Mouse (Mus musculus) stomach, embryonic 15.5 days (tissue): Measurements from ENCODE around the gene Rfng. TPM values are rescaled to one million over a fixed set of nuclear protein-coding genes. Genes with fewer than 3 reads are reported as not detected.

Source experiments
- ATAC-seq: fragments of 200-750 bp; cut with Nextera tagmentation; 2 replicates; pipeline ENCODE4 v1.8.0; 2017; ENCODE audit warnings: low read depth, moderate number of reproducible peaks, moderate TSS enrichment; ENCODE audit not compliant: insufficient read depth, low FRiP score
- H3K27ac ChIP-seq: fragments of 300-500 bp; sonication (generic); 2 replicates; pipeline ENCODE4 v1.5.1; 2015; ENCODE audit warnings: mild to moderate bottlenecking, inconsistent platforms
- H3K27me3 ChIP-seq: fragments of 300-500 bp; sonication (generic); replicated peaks from 2 replicates; pipeline ENCODE4 v1.6.1; 2015; ENCODE audit warnings: inconsistent platforms
- H3K36me3 ChIP-seq: fragments of 300-500 bp; sonication (generic); 2 replicates; pipeline ENCODE4 v1.6.1; 2015; ENCODE audit warnings: inconsistent platforms
- H3K4me1 ChIP-seq: fragments of 300-500 bp; sonication (generic); 2 replicates; pipeline ENCODE4 v1.6.1; 2015; ENCODE audit warnings: inconsistent platforms
- H3K4me2 ChIP-seq: fragments of 300-500 bp; sonication (generic); 2 replicates; pipeline ENCODE4 v1.6.1; 2015; ENCODE audit warnings: mild to moderate bottlenecking, inconsistent platforms
- H3K4me3 ChIP-seq: fragments of 300-500 bp; sonication (generic); replicated peaks from 2 replicates; pipeline ENCODE4 v1.5.1; 2015; ENCODE audit warnings: inconsistent platforms
- H3K9ac ChIP-seq: fragments of 300-500 bp; sonication (generic); 2 replicates; pipeline ENCODE4 v1.6.1; 2015; ENCODE audit warnings: inconsistent platforms
- H3K9me3 ChIP-seq: fragments of 300-500 bp; sonication (generic); 2 replicates; pipeline ENCODE4 v1.6.1; 2016; ENCODE audit warnings: inconsistent platforms
- WGBS: fragments of 180-500 bp; shearing (Covaris S2); methylation state at CpG from one replicate; pipeline ENCODE4 v1.1.7; 2015; 5-methylcytosine and 5-hydroxymethylcytosine counted together
- polyA plus RNA-seq: library from polyadenylated mRNA; unstranded; fragments of >200 nt; fragmentation: Nextera tagmentation; extraction: Ambion mirVana; gene quantifications from 2 replicates; pipeline ENCODE4 v1.2.1, GENCODE M21; 2015

Gene Rfng
- polyA plus RNA-seq, 1 experiment from 2014 or later, result 35.8 TPM

DNA sequence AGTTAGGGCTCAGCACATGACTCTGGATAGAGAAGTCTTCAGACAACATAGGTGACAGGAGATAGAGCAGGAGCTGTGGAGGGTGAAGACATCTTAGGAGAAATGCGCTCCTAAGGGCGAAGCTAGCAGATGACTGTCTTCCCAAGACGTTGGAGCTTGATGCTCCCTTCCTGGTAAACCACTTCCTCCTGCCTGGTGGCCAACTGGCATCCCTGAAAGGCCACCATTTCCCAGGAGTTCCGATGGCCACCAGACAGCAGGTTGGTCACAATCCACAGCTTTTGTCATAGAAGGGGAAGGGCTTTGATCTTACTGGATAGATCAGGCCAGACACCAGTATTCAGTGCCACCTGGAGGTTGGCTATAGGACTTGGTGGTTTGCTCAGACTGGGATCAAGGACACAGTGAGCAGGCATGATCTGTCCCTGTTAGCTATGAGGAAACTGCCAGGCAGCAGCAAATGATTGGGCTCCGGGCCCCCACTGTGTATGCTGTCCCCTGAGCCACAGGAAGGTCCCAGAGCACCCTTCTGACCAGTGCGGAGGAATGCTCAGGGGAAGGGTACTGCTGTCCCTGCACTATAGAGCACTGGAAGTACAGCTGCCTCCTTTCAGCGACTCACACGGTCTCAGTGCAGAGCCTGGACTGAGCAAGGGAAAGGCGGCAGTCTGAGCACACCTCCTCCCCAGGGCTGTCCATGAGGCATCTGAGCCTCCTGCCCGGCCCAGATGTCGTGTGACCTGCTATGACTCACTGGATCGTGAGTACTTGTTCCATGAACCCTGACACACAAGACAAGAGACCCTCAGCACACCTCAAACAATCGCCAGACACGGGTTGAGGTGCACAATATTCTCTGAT, 22.0 kb downstream of the Rfng start:
- H3K9ac ChIP-seq, result no peak overlapping the region
- peak; percentile 33; the same call in 1 of the 2 replicates for ATAC-seq

DNA sequence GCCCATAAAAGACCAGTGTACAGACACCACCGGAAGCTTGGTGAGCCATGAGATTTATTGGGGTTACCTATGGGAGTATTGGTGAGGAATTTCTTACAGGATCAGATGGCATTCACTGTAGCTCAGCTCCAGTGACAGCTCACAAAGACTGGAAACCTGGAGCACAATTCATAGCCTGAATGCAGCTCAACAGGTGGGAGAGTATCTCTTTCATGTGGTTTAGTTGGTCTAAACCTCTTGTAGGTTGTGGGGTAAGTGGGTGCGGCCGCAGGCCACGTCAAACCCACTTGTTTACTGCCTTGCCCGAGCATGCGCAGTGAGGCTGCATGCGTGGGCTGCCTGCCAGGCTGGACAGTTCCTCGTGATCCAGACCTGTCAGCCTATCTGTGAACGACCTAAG, 23.8 kb downstream of the Rfng start:
- Histone ChIP-seq H3K4me2 (no peak overlapping the region), H3K36me3 (no peaks in the 10 kb centered on the region), H3K9me3 (no peaks in the 10 kb centered on the region), H3K27me3 (no peaks in the 10 kb centered on the region), H3K9ac (no peak overlapping the region), H3K27ac (no peak overlapping the region), H3K4me3 (no peak overlapping the region), H3K4me1 (no peaks in the 10 kb centered on the region)
- no peak for ATAC-seq
- WGBS, result 86% methylated on average over 9 of the region's 9 CpGs

More for the DNA sequence above, 22.0 kb downstream of the Rfng start:
- Histone ChIP-seq H3K9me3 (no peaks in the 10 kb centered on the region), H3K4me2 (no peak overlapping the region), H3K27ac (peak overlapping the region; percentile 41), H3K4me3 (no peak overlapping the region), H3K36me3 (no peaks in the 10 kb centered on the region), H3K4me1 (no peaks in the 10 kb centered on the region), H3K27me3 (no peaks in the 10 kb centered on the region)
- 60% methylated on average over 14 of the region's 14 CpGs for WGBS

DNA sequence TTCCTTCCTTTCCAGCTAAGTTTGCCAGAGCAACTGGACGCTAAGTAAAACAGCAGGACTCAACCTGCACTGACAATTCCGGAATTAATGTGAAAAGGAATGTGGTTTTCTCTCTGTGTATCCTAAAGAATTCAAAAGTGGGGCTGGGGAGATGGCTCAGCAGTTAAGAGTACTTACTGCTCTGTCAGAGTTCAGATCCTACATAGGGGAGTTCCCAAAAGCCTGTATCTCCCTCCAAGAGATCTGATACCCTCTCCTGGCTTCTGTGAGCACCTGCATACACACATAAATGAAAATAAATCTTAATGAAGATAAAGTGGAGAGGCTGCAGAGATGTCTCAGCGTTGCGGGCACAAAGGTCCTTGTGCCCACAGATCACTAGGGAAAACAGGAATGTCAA, 32.4 kb downstream of the Rfng start:
- Histone ChIP-seq H3K4me2 (no peak overlapping the region), H3K27ac (no peak overlapping the region), H3K4me1 (no peaks in the 10 kb centered on the region), H3K4me3 (no peak overlapping the region), H3K36me3 (no peaks in the 10 kb centered on the region), H3K27me3 (no peaks in the 10 kb centered on the region), H3K9ac (no peak overlapping the region), H3K9me3 (no peaks in the 10 kb centered on the region)
- WGBS, result 60% methylated on average over 4 of the region's 4 CpGs
- no peak for ATAC-seq

DNA sequence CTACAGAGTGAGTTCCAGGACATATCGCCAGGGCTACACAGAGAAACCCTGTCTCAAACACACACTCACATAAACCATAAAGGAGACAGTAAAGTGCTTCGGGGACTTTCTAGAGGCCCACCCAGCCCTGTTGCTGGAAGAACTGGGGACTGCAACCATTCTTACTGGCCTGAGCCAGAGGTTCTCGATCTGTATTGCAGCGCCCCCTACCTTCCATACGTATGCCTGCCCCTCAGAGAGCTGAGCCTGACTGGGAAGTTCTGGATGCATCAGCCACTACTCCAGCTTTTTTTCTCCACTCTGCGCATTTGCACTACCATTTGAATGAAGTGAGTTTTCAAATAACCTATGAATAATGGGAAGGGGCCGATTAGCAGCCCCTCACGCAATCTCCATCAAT, 34.6 kb downstream of the Rfng start:
- Histone ChIP-seq H3K36me3 (no peaks in the 10 kb centered on the region), H3K4me1 (no peaks in the 10 kb centered on the region), H3K27me3 (no peaks in the 10 kb centered on the region), H3K4me3 (no peak overlapping the region), H3K27ac (no peak overlapping the region), H3K9ac (no peak overlapping the region), H3K9me3 (no peaks in the 10 kb centered on the region), H3K4me2 (no peak overlapping the region)
- 63% methylated on average over 8 of the region's 8 CpGs for WGBS
- ATAC-seq, result no peak

DNA sequence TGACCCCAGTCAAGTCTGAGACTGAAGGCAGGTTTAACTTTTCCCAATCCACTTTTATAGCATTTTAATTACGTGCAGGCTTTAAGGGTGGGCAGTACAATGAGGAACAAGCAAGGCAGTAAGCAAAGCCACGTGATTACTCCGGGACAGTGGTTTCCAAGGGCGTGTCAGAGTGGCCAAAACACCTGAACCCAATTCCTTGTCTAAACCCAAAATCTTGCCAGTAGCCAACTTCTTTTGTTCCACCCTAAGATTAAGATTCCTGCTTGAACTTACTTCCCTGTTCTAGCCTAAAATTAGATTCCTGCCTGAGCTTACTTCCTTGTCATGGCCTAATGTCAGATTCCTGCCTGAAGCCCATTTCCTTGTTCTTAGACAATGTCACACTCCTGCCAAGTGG, 36.0 kb downstream of the Rfng start:
- H3K4me1 ChIP-seq, result no peaks in the 10 kb centered on the region
- H3K27ac ChIP-seq, result 0 out of 2 replicates have a peak overlapping the region, but pooled peaks have one; percentile 16
- H3K36me3 ChIP-seq, result no peaks in the 10 kb centered on the region
- H3K9me3 ChIP-seq, result no peaks in the 10 kb centered on the region
- H3K27me3 ChIP-seq, result no peaks in the 10 kb centered on the region
- H3K9ac ChIP-seq, result no peak overlapping the region
- no peak for ATAC-seq
- no peak overlapping the region for H3K4me3 ChIP-seq
- WGBS, result 61% methylated on average over 4 of the region's 4 CpGs
- no peak overlapping the region for H3K4me2 ChIP-seq

DNA sequence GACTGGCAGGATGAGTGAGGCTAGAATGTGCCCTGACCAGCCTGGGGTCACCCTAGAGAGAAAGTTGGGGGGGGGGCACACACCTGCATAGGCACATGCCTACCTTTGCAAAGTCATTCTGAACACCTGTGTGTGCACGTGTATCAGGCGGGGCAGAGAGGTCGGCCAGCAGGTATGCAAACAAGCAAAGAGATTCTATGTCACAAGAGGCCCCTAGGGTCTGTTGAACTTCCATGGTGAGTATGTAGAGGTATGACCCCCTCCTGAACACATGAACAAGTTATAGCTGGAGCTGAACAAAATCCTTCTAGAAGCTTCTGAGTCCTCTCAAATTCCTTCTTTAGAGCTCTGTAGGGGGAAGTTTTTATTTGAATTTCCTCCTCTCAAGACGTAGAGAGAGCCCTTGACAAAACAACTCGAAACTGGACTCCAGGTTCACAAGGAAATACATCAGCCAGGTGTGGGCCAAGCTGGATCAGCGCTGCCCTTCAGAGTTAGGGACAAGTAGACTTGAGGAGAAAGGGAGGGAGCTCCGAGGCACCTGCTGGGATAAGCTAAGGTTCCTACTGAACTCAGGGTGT, 39.8 kb downstream of the Rfng start:
- Histone ChIP-seq H3K9ac (no peak overlapping the region), H3K4me2 (no peak overlapping the region), H3K9me3 (no peaks in the 10 kb centered on the region), H3K4me3 (no peak overlapping the region), H3K27me3 (no peaks in the 10 kb centered on the region), H3K36me3 (no peaks in the 10 kb centered on the region), H3K27ac (peak overlapping the region; percentile 26; the same call in 1 of the 2 replicates), H3K4me1 (no peaks in the 10 kb centered on the region)
- ATAC-seq, result peak; percentile 43; the same call in 1 of the 2 replicates
- 64% methylated on average over 7 of the region's 7 CpGs for WGBS

DNA sequence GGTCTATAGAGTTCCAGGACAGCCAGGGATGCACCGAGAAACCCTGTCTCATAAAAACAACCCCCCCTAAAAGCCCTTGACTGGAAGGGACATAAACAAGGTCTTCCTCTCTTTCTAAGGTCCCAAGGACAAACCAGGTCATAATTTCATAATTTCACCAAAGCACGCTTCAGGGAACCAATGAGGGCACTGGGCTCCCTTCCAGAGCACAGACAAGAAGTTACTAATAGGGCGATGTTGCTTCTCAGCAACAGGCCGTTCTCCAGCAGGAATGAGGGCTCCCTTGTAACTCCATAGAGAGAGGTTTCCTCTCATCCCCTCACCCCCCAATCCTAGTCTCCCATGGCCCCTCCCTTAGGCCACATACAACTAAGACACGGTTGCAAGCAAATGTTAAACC, 43.0 kb downstream of the Rfng start:
- Histone ChIP-seq H3K4me2 (no peak overlapping the region), H3K4me1 (no peaks in the 10 kb centered on the region), H3K27ac (no peak overlapping the region), H3K36me3 (no peaks in the 10 kb centered on the region), H3K27me3 (no peaks in the 10 kb centered on the region), H3K9ac (no peak overlapping the region), H3K4me3 (no peak overlapping the region), H3K9me3 (no peaks in the 10 kb centered on the region)
- no peak for ATAC-seq
- WGBS, result 85% methylated on average over 5 of the region's 5 CpGs

DNA sequence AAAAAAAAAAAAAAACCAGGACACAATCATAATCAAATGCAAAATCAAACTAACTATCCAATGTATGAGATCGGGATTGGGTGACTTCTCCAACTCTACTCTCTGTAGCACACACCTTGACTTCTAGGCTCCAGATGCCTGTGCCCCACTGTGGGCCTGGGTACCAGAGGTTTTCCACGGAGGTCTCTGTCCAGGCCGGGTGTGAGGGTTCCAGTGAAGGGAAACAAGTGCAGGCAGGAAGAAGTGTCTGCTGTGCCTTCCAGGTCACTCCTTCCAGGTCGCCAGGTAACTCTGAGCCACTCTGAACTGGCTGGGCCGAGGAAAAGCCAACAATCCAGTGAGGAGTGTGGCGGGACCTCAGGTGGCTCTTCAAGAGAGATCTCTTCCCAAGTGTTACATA, 47.6 kb downstream of the Rfng start:
- no peak overlapping the region for H3K4me3 ChIP-seq
- H3K9me3 ChIP-seq, result no peaks in the 10 kb centered on the region
- peaks cover 3% of the 10 kb centered on the region; the same call in 1 of the 2 replicates for H3K4me1 ChIP-seq
- 76% methylated on average over 6 of the region's 6 CpGs for WGBS
- ATAC-seq, result no peak
- H3K27me3 ChIP-seq, result no peaks in the 10 kb centered on the region
- H3K27ac ChIP-seq, result no peak overlapping the region
- H3K9ac ChIP-seq, result no peak overlapping the region
- no peak overlapping the region for H3K4me2 ChIP-seq
- H3K36me3 ChIP-seq, result no peaks in the 10 kb centered on the region

DNA sequence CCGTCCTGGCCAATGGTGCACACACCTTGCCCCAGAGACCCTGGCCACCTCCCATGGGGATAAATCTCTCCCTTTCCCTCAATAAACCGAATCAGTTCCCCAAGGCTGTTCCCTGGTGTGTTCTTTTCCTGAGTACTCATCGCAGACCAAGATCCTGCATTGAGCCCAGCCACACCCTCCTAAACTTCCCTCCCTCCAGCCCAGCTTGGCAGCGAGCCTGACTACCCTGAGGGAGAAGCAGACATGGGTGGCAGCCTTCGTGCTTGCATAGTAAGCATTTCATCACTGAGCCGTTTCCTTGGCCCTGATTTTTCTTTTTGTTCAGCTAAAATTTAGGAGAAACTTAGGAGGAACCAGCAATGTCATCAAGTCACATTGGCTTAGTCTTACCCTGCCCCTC, 50.5 kb downstream of the Rfng start:
- Histone ChIP-seq H3K4me1 (peaks cover 3% of the 10 kb centered on the region; the same call in 1 of the 2 replicates), H3K4me2 (no peak overlapping the region), H3K4me3 (no peak overlapping the region), H3K9me3 (no peaks in the 10 kb centered on the region), H3K36me3 (no peaks in the 10 kb centered on the region), H3K27ac (no peak overlapping the region), H3K27me3 (no peaks in the 10 kb centered on the region), H3K9ac (no peak overlapping the region)
- ATAC-seq, result no peak
- WGBS, result 50% methylated on average over 6 of the region's 6 CpGs

DNA sequence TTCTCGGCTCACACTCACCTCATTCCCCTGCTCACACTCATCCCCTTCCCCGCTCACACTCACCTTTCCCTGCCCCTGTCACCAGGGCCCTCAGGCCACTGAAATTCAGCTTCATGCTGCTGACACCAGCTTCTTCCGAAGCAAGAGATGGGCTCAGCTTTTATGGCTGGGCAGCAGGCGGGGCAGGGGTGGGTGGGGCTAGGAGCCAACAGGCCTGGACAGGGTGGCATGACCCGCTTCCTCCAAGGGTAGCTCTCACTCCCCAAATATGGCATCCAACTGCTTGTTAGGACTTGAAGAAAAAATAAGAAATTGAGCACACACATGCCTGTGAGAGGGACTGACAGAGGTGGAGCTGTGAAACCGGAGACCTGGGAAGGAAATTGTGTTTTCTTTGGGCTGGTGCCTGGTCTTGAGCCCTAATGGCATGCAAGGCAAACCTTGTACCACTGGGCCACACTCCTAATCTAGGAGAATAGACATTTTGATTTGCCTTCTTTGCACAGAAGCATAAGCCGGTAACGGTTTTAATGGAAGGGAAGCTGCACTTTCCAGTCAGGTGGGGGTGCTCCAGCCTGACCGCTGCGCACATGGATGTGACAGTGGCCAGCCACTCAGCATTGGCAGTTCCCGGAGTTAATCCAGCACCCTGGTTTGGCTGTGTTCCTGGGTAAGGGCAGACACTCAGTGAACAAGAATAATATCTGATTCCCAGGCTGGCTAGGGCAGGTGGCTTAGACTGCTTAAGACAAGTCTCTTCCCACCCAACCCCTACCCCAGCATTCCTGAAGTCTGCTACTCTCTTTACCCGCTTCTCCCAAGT, 51.9 kb downstream of the Rfng start, which contains the start of gene Cbr2:
TSS of gene Cbr2 (minus strand) at position 257 of the 823 bp plus-strand sequence.
- no peak within 1 kb of the TSS for H3K9ac ChIP-seq
- peak within 1 kb of the TSS; percentile 54 for H3K27ac ChIP-seq
- H3K9me3 ChIP-seq, result no peaks in the 10 kb centered on the region
- no peak within 1 kb of the TSS for H3K4me2 ChIP-seq
- no peak for ATAC-seq
- 68% methylated on average over 12 of the region's 12 CpGs for WGBS
- no peak within 1 kb of the TSS for H3K4me3 ChIP-seq
- H3K27me3 ChIP-seq, result no peaks in the 10 kb centered on the region
- H3K36me3 ChIP-seq, result no peaks in the 10 kb centered on the region
- H3K4me1 ChIP-seq, result peaks cover 3% of the 10 kb centered on the region; the same call in 1 of the 2 replicates

DNA sequence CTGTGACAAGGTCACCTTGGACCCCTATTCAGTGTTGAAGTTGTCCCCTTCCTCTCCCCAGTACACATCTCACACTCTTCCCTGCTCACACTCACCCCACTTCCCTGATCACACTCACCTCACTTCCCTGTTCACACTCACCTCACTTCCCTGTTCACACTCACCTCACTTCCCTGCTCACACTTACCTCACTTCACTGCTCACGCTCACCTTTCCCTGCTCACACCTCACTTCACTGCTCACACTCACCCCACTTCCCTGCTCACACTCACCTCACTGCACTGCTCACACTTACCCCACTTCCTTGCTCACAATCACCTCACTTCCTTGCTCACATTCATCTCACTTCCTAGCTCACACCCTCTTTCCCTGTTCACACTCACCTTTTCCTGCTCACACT, 52.6 kb downstream of the Rfng start:
- H3K4me3 ChIP-seq, result no peak overlapping the region
- ATAC-seq, result no peak

More for the DNA sequence above, 52.6 kb downstream of the Rfng start:
- Histone ChIP-seq H3K36me3 (no peaks in the 10 kb centered on the region), H3K4me2 (no peak overlapping the region), H3K27me3 (no peaks in the 10 kb centered on the region), H3K9ac (no peak overlapping the region), H3K4me1 (peaks cover 9% of the 10 kb centered on the region), H3K27ac (no peak overlapping the region), H3K9me3 (no peaks in the 10 kb centered on the region)
- WGBS, result 86% methylated on average over 1 of the region's 1 CpGs
